In genomic region chr5:137670240-137670639, GRCm38 (mm10) we compare ENCODE assay signal across 12 mouse cellular contexts. TPM values are rescaled to one million over a fixed set of nuclear protein-coding genes. Genes with fewer than 3 reads are reported as not detected.
DNase-seq lines count a peak whose midpoint lies in the region; ATAC-seq and TF ChIP-seq lines count a peak whose summit lies in the region.
"Had no signal": no experiment of that assay in that cellular context is flagged by ENCODE, and none has a peak within 500 bp of the region (broad histone marks: within the 10 kb centered on the region; RNA-seq: fewer than 3 reads in every experiment).

No protein-coding gene starts in this region.

- no peak overlapping the region for H3K4me2 ChIP-seq in kidney, embryonic 15.5 days
- no peak overlapping the region for H3K4me2 ChIP-seq in liver, embryonic 14.5 days (ENCODE audit: low read depth)
- H3K4me2 ChIP-seq: forebrain, embryonic 13.5 days had no signal

- DNase-seq in kidney, postnatal 10 days, result no peak
- peak; percentile 31 to 41 for DNase-seq in B cell, adult 2 months
- DNase-seq in R1 (ENCODE audit: low read depth, low spot score), result peak; percentile 38
- no peak for DNase-seq in liver, embryonic 14.5 days (ENCODE audit: low read depth in 3 of 3, low spot score in 3 of 3)
- DNase-seq in adrenal gland, postnatal 14 days, result no peak
- no peak for DNase-seq in neural tube, embryonic 10.5 days (ENCODE audit: extremely low spot score, low spot score)
- no peak for DNase-seq in spleen, postnatal 14 days (ENCODE audit: low spot score in 2 of 2)
- DNase-seq: heart, adult 18-20 months; lung, postnatal 14 days had no signal

- no peak for TF ChIP-seq EP300 in liver, embryonic 14.5 days (IDR thresholded peaks at IDR 0.05; ENCODE audit: low read depth)

- H3K27me3 ChIP-seq in kidney, embryonic 15.5 days, result no peaks in the 10 kb centered on the region
- no peaks in the 10 kb centered on the region for H3K27me3 ChIP-seq in liver, embryonic 14.5 days (ENCODE audit: control insufficient read depth, insufficient read depth, low read length)
- H3K27me3 ChIP-seq: forebrain, embryonic 13.5 days had no signal

- 89% methylated on average over 1 of the region's 1 CpGs for WGBS in kidney, embryonic 15.5 days
- WGBS in liver, embryonic 14.5 days (ENCODE audit: insufficient replicate concordance), result 88% methylated on average over 1 of the region's 1 CpGs

- no peak for ATAC-seq in kidney, embryonic 15.5 days (replicated peaks; ENCODE audit: low FRiP score)
- no peak for ATAC-seq in liver, embryonic 14.5 days (ENCODE audit: insufficient read depth)
- ATAC-seq: forebrain, embryonic 13.5 days; hindbrain, embryonic 16.5 days had no signal

- TF ChIP-seq CTCF in liver, embryonic 14.5 days (IDR thresholded peaks at IDR 0.05; ENCODE audit: low read depth), result peak; percentile 67

- H3K4me1 ChIP-seq in kidney, embryonic 15.5 days, result peaks cover 27% of the 10 kb centered on the region
- H3K4me1 ChIP-seq in liver, embryonic 14.5 days (replicated peaks; ENCODE audit: control insufficient read depth in 2 of 2, insufficient read depth in 2 of 2, low read length in 1 of 2), result peaks cover 28 to 38% of the 10 kb centered on the region in 2 experiments

- H3K4me3 ChIP-seq in kidney, embryonic 15.5 days (replicated peaks), result no peak overlapping the region
- H3K4me3 ChIP-seq in liver, embryonic 14.5 days (ENCODE audit: insufficient read depth in 1 of 2, low read depth in 2 of 2, low read length in 2 of 2), result no peak overlapping the region
- H3K4me3 ChIP-seq: forebrain, embryonic 13.5 days had no signal

- no peaks in the 10 kb centered on the region for H3K9me3 ChIP-seq in kidney, embryonic 15.5 days (replicated peaks)
- H3K9me3 ChIP-seq in liver, embryonic 14.5 days (ENCODE audit: control insufficient read depth, low read length), result no peaks in the 10 kb centered on the region
- H3K9me3 ChIP-seq: forebrain, embryonic 13.5 days had no signal

- peaks cover 25% of the 10 kb centered on the region for H3K36me3 ChIP-seq in kidney, embryonic 15.5 days
- peaks cover 28% of the 10 kb centered on the region for H3K36me3 ChIP-seq in liver, embryonic 14.5 days (replicated peaks; ENCODE audit: control insufficient read depth, insufficient read depth, low read depth)

- no peak overlapping the region for H3K9ac ChIP-seq in kidney, embryonic 15.5 days
- H3K9ac ChIP-seq in liver, embryonic 14.5 days (replicated peaks), result no peak overlapping the region
- H3K9ac ChIP-seq: forebrain, embryonic 13.5 days had no signal

- H3K27ac ChIP-seq in kidney, embryonic 15.5 days, result 0 out of 2 replicates have a peak overlapping the region, but pooled peaks have one; percentile 84
- H3K27ac ChIP-seq in liver, embryonic 14.5 days, result no peak overlapping the region
- H3K27ac ChIP-seq: forebrain, embryonic 13.5 days had no signal

RNA-seq across cellular contexts. Expression of gene Agfg2, which starts 14.3 kb away (rescaled TPM):
- 18.9 and 23.1 TPM in 2 replicates for polyA plus RNA-seq in kidney, embryonic 15.5 days (2015; fragmentation: Nextera tagmentation; extraction: Ambion mirVana)
- 22.4 and 24.6 TPM in 2 replicates for polyA plus RNA-seq in liver, embryonic 14.5 days (2012; rRNA removed)
- polyA plus RNA-seq in liver, embryonic 14.5 days (2014; fragmentation: Nextera tagmentation; extraction: Ambion mirVana), result 20.5 and 24.7 TPM in 2 replicates
- 22.9 and 25.3 TPM in 2 replicates for total RNA-seq in adrenal gland, postnatal 14 days (2021)

RNA-seq across cellular contexts. Expression of gene Irs3, which starts 24.7 kb away (rescaled TPM):
- polyA plus RNA-seq in kidney, embryonic 15.5 days (2015; fragmentation: Nextera tagmentation; extraction: Ambion mirVana), result 0.80 and 0.82 TPM in 2 replicates
- polyA plus RNA-seq in liver, embryonic 14.5 days (2012; rRNA removed), result 0.02 TPM in 2 replicates
- not detected in 2 replicates for polyA plus RNA-seq in liver, embryonic 14.5 days (2014; fragmentation: Nextera tagmentation; extraction: Ambion mirVana)
- 4.2 and 4.6 TPM in 2 replicates for total RNA-seq in adrenal gland, postnatal 14 days (2021)
- polyA plus RNA-seq: forebrain, embryonic 13.5 days had no signal

RNA-seq across cellular contexts. Expression of gene Sap25, which starts 29.1 kb away (rescaled TPM):
- 8.2 and 10.5 TPM in 2 replicates for polyA plus RNA-seq in kidney, embryonic 15.5 days (2015; fragmentation: Nextera tagmentation; extraction: Ambion mirVana)
- polyA plus RNA-seq in liver, embryonic 14.5 days (2012; rRNA removed), result 12.7 and 13.7 TPM in 2 replicates
- 2.3 and 2.9 TPM in 2 replicates for polyA plus RNA-seq in liver, embryonic 14.5 days (2014; fragmentation: Nextera tagmentation; extraction: Ambion mirVana)
- total RNA-seq in adrenal gland, postnatal 14 days (2021), result 7.4 and 12.8 TPM in 2 replicates

RNA-seq across cellular contexts. Expression of gene Gm20605, which starts 41.3 kb away (rescaled TPM):
- 10.4 and 13.1 TPM in 2 replicates for polyA plus RNA-seq in kidney, embryonic 15.5 days (2015; fragmentation: Nextera tagmentation; extraction: Ambion mirVana)
- polyA plus RNA-seq in liver, embryonic 14.5 days (2012; rRNA removed), result 5.5 and 6.0 TPM in 2 replicates
- polyA plus RNA-seq in liver, embryonic 14.5 days (2014; fragmentation: Nextera tagmentation; extraction: Ambion mirVana), result 3.2 and 3.9 TPM in 2 replicates
- 7.2 and 11.6 TPM in 2 replicates for total RNA-seq in adrenal gland, postnatal 14 days (2021)

RNA-seq across cellular contexts. Expression of gene Lrch4, which starts 41.3 kb away (rescaled TPM):
- 47.4 and 50.6 TPM in 2 replicates for polyA plus RNA-seq in kidney, embryonic 15.5 days (2015; fragmentation: Nextera tagmentation; extraction: Ambion mirVana)
- polyA plus RNA-seq in liver, embryonic 14.5 days (2012; rRNA removed), result 13.9 and 16.1 TPM in 2 replicates
- 21.7 and 23.6 TPM in 2 replicates for polyA plus RNA-seq in liver, embryonic 14.5 days (2014; fragmentation: Nextera tagmentation; extraction: Ambion mirVana)
- total RNA-seq in adrenal gland, postnatal 14 days (2021), result 30.1 and 35.9 TPM in 2 replicates

Comparison
In these comparisons a context has a peak if more than half of its experiments do, and no peak if none do; other contexts are left out.
1. DNase-seq: peak in B cell, adult 2 months (2 of 2) and R1 (single experiment); none in kidney, postnatal 10 days (single experiment), liver, embryonic 14.5 days (0 of 3), adrenal gland, postnatal 14 days (single experiment), neural tube, embryonic 10.5 days (single experiment) and spleen, postnatal 14 days (0 of 2).